Mouse (Mus musculus): ENCODE measurements around the gene Sertad4.

DNA sequence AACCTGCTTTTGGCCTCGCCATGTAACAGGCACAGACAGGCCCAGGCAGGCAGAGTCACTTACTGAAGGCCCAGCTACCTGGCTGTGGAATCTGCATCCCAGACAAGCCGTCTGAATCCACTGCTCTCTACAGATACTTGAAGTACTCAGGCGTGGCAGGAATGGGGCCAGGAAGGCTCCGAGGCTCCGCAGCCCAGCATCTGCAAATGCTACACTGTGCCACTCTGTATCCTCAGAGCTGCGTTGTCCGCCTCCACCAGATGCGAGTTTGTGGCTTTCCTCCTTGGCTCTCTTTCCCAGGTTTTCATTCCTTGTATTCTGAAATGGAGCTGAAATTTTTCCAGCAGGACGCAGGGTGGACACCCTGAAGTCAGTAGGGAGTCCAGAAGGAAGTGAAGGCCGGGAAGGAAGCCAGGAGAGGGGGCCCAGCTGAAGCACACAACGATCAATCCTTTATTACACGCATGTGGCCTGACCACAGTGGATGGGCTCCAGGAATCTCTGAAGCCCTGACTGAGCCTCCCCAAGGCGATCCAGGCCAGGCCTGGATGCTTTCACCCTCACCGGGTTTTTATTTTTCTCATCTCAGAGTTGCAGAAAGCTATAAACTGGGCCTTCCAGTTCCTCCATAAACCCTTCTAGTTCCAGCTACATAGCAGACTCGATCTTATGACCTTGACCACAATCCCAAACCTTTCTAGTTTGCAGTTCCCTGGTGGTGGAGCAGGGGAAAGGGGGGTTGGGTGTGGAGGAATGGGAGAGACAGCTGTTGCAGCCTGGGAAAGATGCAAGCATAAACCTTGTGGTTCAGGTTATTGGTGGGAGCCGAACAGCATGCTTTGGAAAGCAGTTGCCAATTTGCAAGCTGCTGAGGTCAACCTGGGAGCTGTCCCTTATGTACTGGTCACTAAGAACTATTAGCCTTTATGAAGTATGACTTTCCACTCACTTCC lies 57.1 kb downstream of the Sertad4 start:
- TF ChIP-seq CTCF (IDR thresholded peaks at IDR 0.05) (no peak), POLR2A (IDR thresholded peaks at IDR 0.05; ENCODE audit: insufficient read depth, low read depth, low read length) (no peak)

All from heart, adult 2 months (tissue).